Mouse (Mus musculus) heart, postnatal 0 days (tissue): Measurements from ENCODE around the gene Mob3b. TPM values are rescaled to one million over a fixed set of nuclear protein-coding genes. Genes with fewer than 3 reads are reported as not detected.

Experiments
- ATAC-seq: fragments of 200-750 bp; cut with Nextera tagmentation; 2 replicates; pipeline ENCODE4 v1.8.0; 2017; ENCODE audit warnings: low read depth, moderate number of reproducible peaks, moderate library complexity; ENCODE audit not compliant: insufficient read depth
- DNase-seq: peaks from one replicate; pipeline ENCODE4 v3.0.0-alpha.2; 2016; ENCODE audit warnings: low spot score
- H3K27ac ChIP-seq: fragments of 300-500 bp; sonication (generic); 2 replicates; pipeline ENCODE4 v1.5.1; 2014; ENCODE audit warnings: low read depth, mild to moderate bottlenecking
- H3K27me3 ChIP-seq: fragments of 300-500 bp; sonication (generic); 2 replicates; pipeline ENCODE4 v1.6.1; 2014; ENCODE audit warnings: low read length, mixed read lengths; ENCODE audit not compliant: control insufficient read depth, insufficient read depth
- H3K36me3 ChIP-seq: fragments of 300-500 bp; sonication (generic); replicated peaks from 2 replicates; pipeline ENCODE4 v1.6.1; 2014; ENCODE audit warnings: low read length, mixed read lengths; ENCODE audit not compliant: control insufficient read depth, insufficient read depth
- H3K4me1 ChIP-seq: fragments of 300-500 bp; sonication (generic); 2 replicates; pipeline ENCODE4 v1.6.1; 2014; ENCODE audit warnings: antibody characterized with exemption; ENCODE audit not compliant: control insufficient read depth, insufficient read depth
- H3K4me2 ChIP-seq: fragments of 300-500 bp; sonication (generic); 2 replicates; pipeline ENCODE4 v1.6.1; 2014; ENCODE audit warnings: low read depth, mild to moderate bottlenecking, low read length, moderate library complexity
- H3K4me3 ChIP-seq: fragments of 300-500 bp; sonication (generic); 2 replicates; pipeline ENCODE4 v1.5.1; 2014; ENCODE audit warnings: low read depth, low read length
- H3K9ac ChIP-seq: fragments of 300-500 bp; sonication (generic); replicated peaks from 2 replicates; pipeline ENCODE4 v1.6.1; 2014; ENCODE audit warnings: low read depth, low read length, mixed read lengths
- H3K9me3 ChIP-seq: fragments of 300-500 bp; sonication (generic); replicated peaks from 2 replicates; pipeline ENCODE4 v1.6.1; 2016; ENCODE audit warnings: low read length; ENCODE audit not compliant: control insufficient read depth
- CTCF ChIP-seq: IDR thresholded peaks from 2 replicates; pipeline ENCODE4 v1.5.1; 2016; ENCODE audit warnings: antibody characterized with exemption, control low read depth, low read depth
- EP300 ChIP-seq: IDR thresholded peaks from 2 replicates; pipeline ENCODE4 v1.6.1; 2016; ENCODE audit warnings: antibody characterized with exemption, low read depth
- WGBS: fragments of 180-500 bp; shearing (Covaris S2); extraction: QIAGEN DNeasy Blood & Tissue Kit; methylation state at CpG from one replicate; pipeline ENCODE4 v1.1.7; 2014; 5-methylcytosine and 5-hydroxymethylcytosine counted together
- polyA plus RNA-seq: library from polyadenylated mRNA; unstranded; fragments of >200 nt; fragmentation: Nextera tagmentation; extraction: Ambion mirVana; gene quantifications from 2 replicates; pipeline ENCODE4 v1.2.1, GENCODE M21; 2015
- total RNA-seq: library from RNA; depleted of rRNA; stranded (reverse); fragments of >200 nt; gene quantifications from 2 replicates; pipeline ENCODE4 v1.2.3, GENCODE M21; 2014; ENCODE audit warnings: low replicate concordance

Gene Mob3b
- total and polyA plus RNA-seq, 2 experiments from 2014 or later = 1.0 to 2.0 TPM

DNA sequence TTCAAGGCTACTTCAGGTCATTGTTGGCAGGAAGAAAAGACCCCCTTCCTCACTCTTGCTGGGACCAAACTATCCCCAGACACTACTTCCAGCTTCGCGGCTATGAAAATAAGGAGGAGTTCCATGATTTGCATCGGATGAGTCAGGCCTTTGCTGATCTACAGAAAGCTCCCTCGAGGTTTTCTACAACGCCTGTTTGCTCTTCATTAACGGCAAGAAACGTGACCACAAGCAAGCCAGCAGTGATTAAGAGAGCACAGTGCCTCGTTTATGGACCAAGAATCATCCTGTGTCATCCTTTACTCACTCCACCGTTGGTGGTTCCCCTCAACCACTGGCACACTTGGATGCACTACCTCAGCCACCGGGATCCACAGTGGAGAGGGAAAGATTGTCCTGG lies 11.6 kb downstream of the Mob3b start:
- 80% methylated on average over 10 of the region's 10 CpGs for WGBS
- no peak overlapping the region for H3K4me2 ChIP-seq
- no peak overlapping the region for H3K9ac ChIP-seq
- H3K27ac ChIP-seq = no peak overlapping the region
- H3K4me1 ChIP-seq = no peaks in the 10 kb centered on the region
- ATAC-seq (no peak), DNase-seq (no peak)
- no peak overlapping the region for H3K4me3 ChIP-seq
- no peaks in the 10 kb centered on the region for H3K9me3 ChIP-seq
- H3K27me3 ChIP-seq = no peaks in the 10 kb centered on the region
- TF ChIP-seq EP300 = no peak
- no peak for TF ChIP-seq CTCF
- H3K36me3 ChIP-seq = no peaks in the 10 kb centered on the region

DNA sequence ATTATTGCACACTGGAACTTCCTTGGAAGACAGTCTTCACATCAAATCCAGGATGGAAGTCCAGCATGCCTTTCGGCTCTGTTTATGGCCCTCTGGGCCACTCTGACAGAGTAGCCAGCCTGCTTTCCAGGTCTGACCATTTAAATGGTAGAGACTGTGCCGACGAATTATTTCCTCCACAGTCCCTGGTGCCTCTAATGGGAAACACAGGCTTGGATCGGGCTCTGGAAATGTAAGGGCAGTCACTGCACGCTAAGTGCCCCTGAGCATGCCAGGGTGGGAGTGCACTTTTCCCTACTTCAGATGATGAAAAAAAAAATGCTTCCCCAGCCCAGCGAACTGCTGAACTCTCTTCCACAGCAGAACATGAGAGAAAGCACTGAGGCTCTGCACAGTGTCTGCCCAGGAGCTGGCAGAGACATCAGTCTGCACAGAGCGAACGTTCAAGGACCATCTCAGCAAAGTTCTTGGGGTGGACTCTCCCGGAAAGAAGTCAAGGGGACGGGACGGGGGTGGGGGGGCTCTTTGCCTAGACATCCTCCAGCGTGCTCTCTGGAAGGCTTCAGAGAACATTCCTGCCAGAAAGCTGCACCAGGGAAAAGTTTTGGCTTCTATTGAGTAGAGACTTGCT lies 13.7 kb downstream of the Mob3b start:
- no peak for TF ChIP-seq EP300
- TF ChIP-seq CTCF = no peak
- H3K9ac ChIP-seq = no peak overlapping the region; the same call in 1 of the 2 replicates
- DNase-seq (no peak), ATAC-seq (no peak)
- 50% methylated on average over 12 of the region's 12 CpGs for WGBS
- H3K4me2 ChIP-seq = no peak overlapping the region
- H3K4me1 ChIP-seq = no peaks in the 10 kb centered on the region
- no peaks in the 10 kb centered on the region for H3K36me3 ChIP-seq
- H3K27ac ChIP-seq = no peak overlapping the region
- H3K27me3 ChIP-seq = no peaks in the 10 kb centered on the region
- H3K9me3 ChIP-seq = no peaks in the 10 kb centered on the region
- no peak overlapping the region for H3K4me3 ChIP-seq

DNA sequence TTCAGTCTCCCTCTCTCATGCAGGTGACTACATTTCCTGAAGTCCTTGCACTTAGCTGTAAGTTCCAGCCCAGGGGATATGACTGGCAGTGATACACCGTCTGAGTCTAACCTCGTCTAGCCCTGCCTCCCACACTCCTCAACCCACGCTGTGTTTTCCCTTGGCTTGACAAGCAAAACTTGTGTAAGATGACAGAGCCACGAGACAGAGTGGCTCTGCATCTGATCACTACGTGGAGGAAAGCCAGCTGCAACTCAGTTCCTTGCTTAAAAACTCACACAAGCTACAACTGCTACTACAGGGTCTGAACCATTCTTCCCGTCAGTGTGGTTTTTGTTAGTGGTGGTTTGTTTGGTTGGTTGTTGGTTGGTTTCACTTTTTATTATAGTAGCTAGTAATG lies 17.0 kb downstream of the Mob3b start:
- no peak for ATAC-seq
- no peak overlapping the region for H3K4me2 ChIP-seq
- no peaks in the 10 kb centered on the region for H3K4me1 ChIP-seq
- no peaks in the 10 kb centered on the region for H3K9me3 ChIP-seq
- H3K27me3 ChIP-seq = no peaks in the 10 kb centered on the region
- 60% methylated on average over 6 of the region's 6 CpGs for WGBS
- no peak for DNase-seq
- H3K9ac ChIP-seq = no peak overlapping the region
- no peak for TF ChIP-seq CTCF
- no peak for TF ChIP-seq EP300
- no peak overlapping the region for H3K4me3 ChIP-seq
- H3K27ac ChIP-seq = no peak overlapping the region
- no peaks in the 10 kb centered on the region for H3K36me3 ChIP-seq

DNA sequence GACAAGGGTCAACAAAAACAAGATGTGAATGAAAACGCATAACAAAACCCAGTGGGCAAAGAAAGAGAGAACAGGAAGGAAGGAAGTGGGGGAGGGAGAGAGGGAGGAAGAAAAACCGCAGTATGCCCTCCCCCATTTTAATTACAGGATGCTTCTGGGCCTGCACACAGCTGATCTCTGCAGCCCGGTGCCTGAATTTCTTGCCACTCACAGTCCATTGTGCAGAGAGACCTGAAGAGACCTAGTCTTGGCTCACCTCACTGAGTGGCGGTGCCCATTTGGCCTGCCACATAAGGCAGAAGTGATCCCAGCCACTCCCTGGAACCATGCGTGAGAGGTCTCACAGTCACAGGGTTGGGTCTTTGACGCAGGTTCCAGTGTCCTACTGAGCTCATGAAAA lies 19.2 kb downstream of the Mob3b start:
- H3K27ac ChIP-seq = no peak overlapping the region
- no peak for ATAC-seq
- WGBS = 56% methylated on average over 6 of the region's 6 CpGs

DNA sequence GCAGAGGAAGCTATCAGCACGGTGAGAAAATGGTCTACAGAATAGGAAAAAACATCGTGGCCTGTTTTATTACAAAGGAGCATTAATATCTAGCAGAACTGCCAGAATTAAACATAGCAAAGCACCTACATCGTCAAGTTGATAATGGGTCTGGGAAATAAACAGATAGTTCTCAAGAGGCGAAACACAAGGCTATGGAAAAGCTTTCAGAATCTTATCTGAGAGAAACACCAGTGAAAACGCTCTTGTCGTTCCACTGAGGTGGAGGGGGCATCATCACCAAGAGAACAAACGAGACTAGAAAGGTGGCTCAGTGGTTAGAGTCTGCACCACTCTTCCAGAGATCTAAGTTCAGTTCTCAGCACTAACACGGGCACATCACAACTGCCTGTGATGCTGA lies 20.3 kb downstream of the Mob3b start:
- H3K9me3 ChIP-seq = no peaks in the 10 kb centered on the region
- TF ChIP-seq EP300 (no peak), CTCF (no peak)
- H3K27ac ChIP-seq = no peak overlapping the region
- H3K4me3 ChIP-seq = no peak overlapping the region
- ATAC-seq (no peak), DNase-seq (no peak)
- H3K9ac ChIP-seq = no peak overlapping the region
- H3K4me2 ChIP-seq = no peak overlapping the region
- H3K36me3 ChIP-seq = no peaks in the 10 kb centered on the region
- no peaks in the 10 kb centered on the region for H3K27me3 ChIP-seq
- 34% methylated on average over 8 of the region's 8 CpGs for WGBS
- H3K4me1 ChIP-seq = no peaks in the 10 kb centered on the region

More for the DNA sequence above, 19.2 kb downstream of the Mob3b start:
- Histone ChIP-seq H3K4me1 (no peaks in the 10 kb centered on the region), H3K4me2 (no peak overlapping the region), H3K9me3 (no peaks in the 10 kb centered on the region), H3K36me3 (no peaks in the 10 kb centered on the region), H3K4me3 (no peak overlapping the region), H3K9ac (no peak overlapping the region), H3K27me3 (no peaks in the 10 kb centered on the region)
- TF ChIP-seq EP300 = no peak
- TF ChIP-seq CTCF = no peak
- DNase-seq = no peak

DNA sequence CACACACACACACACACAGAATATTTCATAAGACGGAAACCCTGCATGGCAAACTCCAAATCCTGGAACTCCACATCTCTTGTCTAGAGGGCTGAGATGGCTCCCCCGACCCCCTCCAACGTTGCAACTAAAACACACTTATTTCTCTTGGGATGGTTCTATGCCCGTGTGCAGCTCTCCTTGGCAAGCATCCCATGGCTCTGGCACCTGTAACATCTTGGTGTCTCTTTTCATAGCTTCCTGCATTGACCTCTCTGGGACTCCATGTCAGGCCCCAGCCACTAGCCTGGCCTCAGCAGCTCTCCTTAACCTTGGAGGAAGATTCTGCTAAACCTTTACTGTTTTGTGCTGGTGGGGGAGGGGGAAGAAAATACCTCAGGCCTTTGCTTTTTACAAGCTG lies 21.5 kb downstream of the Mob3b start:
- ATAC-seq = no peak
- Histone ChIP-seq H3K36me3 (no peaks in the 10 kb centered on the region), H3K27me3 (no peaks in the 10 kb centered on the region), H3K9me3 (no peaks in the 10 kb centered on the region), H3K4me1 (no peaks in the 10 kb centered on the region), H3K4me2 (no peak overlapping the region), H3K27ac (no peak overlapping the region), H3K9ac (no peak overlapping the region), H3K4me3 (no peak overlapping the region)
- no peak for DNase-seq
- WGBS = 79% methylated on average over 4 of the region's 4 CpGs
- no peak for TF ChIP-seq EP300
- no peak for TF ChIP-seq CTCF
